Mouse (Mus musculus) heart, embryonic 14.5 days (tissue): ENCODE data around the gene Plpp3. TPM values are rescaled to one million over a fixed set of nuclear protein-coding genes. Genes with fewer than 3 reads are reported as not detected.

Source experiments
- ATAC-seq: fragments of 200-750 bp; cut with Nextera tagmentation; 2 replicates; pipeline ENCODE4 v1.8.0; 2017; ENCODE audit warnings: low read depth, moderate TSS enrichment; ENCODE audit not compliant: insufficient number of reproducible peaks, insufficient read depth, low FRiP score
- H3K27ac ChIP-seq, 2 experiments: fragments of 200-500 bp in 1 of 2; fragments of 300-500 bp in 1 of 2; sonication (generic) in 1 of 2; replicated peaks in 1 of 2; 2 replicates each; pipeline ENCODE4 v1.5.1; 2012 to 2014; ENCODE audit warnings: low read depth in 2 of 2, low read length in 2 of 2, control low read depth in 1 of 2, mild to moderate bottlenecking in 1 of 2, mixed read lengths in 1 of 2; ENCODE audit not compliant: control insufficient read depth in 1 of 2, insufficient read depth in 1 of 2
- H3K27me3 ChIP-seq: fragments of 300-500 bp; sonication (generic); 2 replicates; pipeline ENCODE4 v1.6.1; 2014; ENCODE audit warnings: mild to moderate bottlenecking, low read length, control low read depth; ENCODE audit not compliant: control insufficient read depth, insufficient read depth
- H3K36me3 ChIP-seq: fragments of 300-500 bp; sonication (generic); 2 replicates; pipeline ENCODE4 v1.6.1; 2014; ENCODE audit warnings: mild to moderate bottlenecking, control low read depth, low read length, mixed read lengths; ENCODE audit not compliant: control insufficient read depth, insufficient read depth
- H3K4me1 ChIP-seq, 2 experiments: fragments of 200-500 bp in 1 of 2; fragments of 300-500 bp in 1 of 2; sonication (generic) in 1 of 2; 2 replicates each; pipeline ENCODE4 v1.6.1; 2012 to 2014; ENCODE audit warnings: low read length in 2 of 2, control low read depth in 1 of 2, mixed read lengths in 1 of 2; ENCODE audit not compliant: control insufficient read depth in 2 of 2, insufficient read depth in 2 of 2
- H3K4me2 ChIP-seq: fragments of 300-500 bp; sonication (generic); 2 replicates; pipeline ENCODE4 v1.6.1; 2014; ENCODE audit warnings: mild to moderate bottlenecking, low read length
- H3K4me3 ChIP-seq, 2 experiments: fragments of 200-500 bp in 1 of 2; fragments of 300-500 bp in 1 of 2; sonication (generic) in 1 of 2; 2 replicates each; pipeline ENCODE4 v1.5.1; 2012 to 2014; ENCODE audit warnings: low read length in 2 of 2, mild to moderate bottlenecking in 2 of 2, control low read depth in 1 of 2, low read depth in 1 of 2, moderate library complexity in 1 of 2; ENCODE audit not compliant: control insufficient read depth in 1 of 2, insufficient read depth in 1 of 2
- H3K9ac ChIP-seq: fragments of 300-500 bp; sonication (generic); 2 replicates; pipeline ENCODE4 v1.6.1; 2014; ENCODE audit warnings: mild to moderate bottlenecking, low read length
- H3K9me3 ChIP-seq: fragments of 300-500 bp; sonication (generic); 2 replicates; pipeline ENCODE4 v1.6.1; 2016; ENCODE audit warnings: low read length, control low read depth; ENCODE audit not compliant: control insufficient read depth
- WGBS: fragments of 180-500 bp; shearing (Covaris S2); extraction: QIAGEN DNeasy Blood & Tissue Kit; methylation state at CpG from one replicate; pipeline ENCODE4 v1.1.7; 2014; 5-methylcytosine and 5-hydroxymethylcytosine counted together
- polyA plus RNA-seq: library from polyadenylated mRNA; unstranded; fragments of >200 nt; fragmentation: Nextera tagmentation; extraction: Ambion mirVana; gene quantifications from 2 replicates; pipeline ENCODE4 v1.2.1, GENCODE M21; 2014

The Plpp3 gene
- polyA plus RNA-seq, 1 experiment from 2014 or later, result 32.8 TPM

DNA sequence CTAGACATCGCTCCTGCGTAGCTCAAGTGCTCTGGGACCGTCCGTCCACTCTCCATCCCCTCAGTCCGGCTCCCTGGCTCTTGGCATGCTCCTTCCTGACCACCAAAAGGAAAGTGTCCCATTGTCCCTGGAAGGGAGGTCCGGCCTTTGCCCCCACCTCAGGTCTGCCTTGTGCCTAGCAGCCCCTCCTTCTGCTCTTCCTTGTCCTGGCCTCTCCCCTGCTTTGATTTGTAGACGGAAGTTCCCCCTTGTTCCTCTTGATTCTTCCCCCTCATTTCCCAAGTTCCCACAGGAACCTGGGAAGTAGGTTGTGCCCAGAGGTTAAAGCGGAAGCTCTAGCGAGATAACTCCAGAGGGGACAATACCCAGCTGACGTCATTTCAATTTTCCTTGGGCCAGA lies 61.1 kb downstream of the Plpp3 start:
- no peaks in the 10 kb centered on the region; a peak in 2 of 4 replicates for H3K4me1 ChIP-seq
- H3K4me3 ChIP-seq, result no peak overlapping the region
- ATAC-seq, result peak; percentile 54; the same call in 1 of the 2 replicates
- peaks cover 35% of the 10 kb centered on the region for H3K36me3 ChIP-seq
- 60% methylated on average over 10 of the region's 10 CpGs for WGBS
- H3K27me3 ChIP-seq, result no peaks in the 10 kb centered on the region
- peak overlapping the region; percentile 28 to 41; a peak in 1 of 4 replicates for H3K27ac ChIP-seq
- no peak overlapping the region for H3K9ac ChIP-seq
- H3K4me2 ChIP-seq, result no peak overlapping the region
- H3K9me3 ChIP-seq, result no peaks in the 10 kb centered on the region

- H3K9me3 ChIP-seq, result no peaks in the 10 kb centered on the region
- H3K4me3 ChIP-seq, result no peak overlapping the region
- no peak overlapping the region for H3K4me2 ChIP-seq
- H3K9ac ChIP-seq, result no peak overlapping the region
- H3K36me3 ChIP-seq, result peaks cover 35% of the 10 kb centered on the region
- no peaks in the 10 kb centered on the region for H3K27me3 ChIP-seq
- peaks cover 8% of the 10 kb centered on the region in 2 experiments for H3K4me1 ChIP-seq
- no peak overlapping the region for H3K27ac ChIP-seq
- no peak for ATAC-seq
- WGBS, result 91% methylated on average over 13 of the region's 13 CpGs
Observed at GRCm38 (mm10) chr4:105219316-105219715, 62.2 kb downstream of the Plpp3 start.

GRCm38 (mm10) chr4:105220849-105221248 lies 63.7 kb downstream of the Plpp3 start:
- WGBS, result 91% methylated on average over 3 of the region's 3 CpGs

DNA sequence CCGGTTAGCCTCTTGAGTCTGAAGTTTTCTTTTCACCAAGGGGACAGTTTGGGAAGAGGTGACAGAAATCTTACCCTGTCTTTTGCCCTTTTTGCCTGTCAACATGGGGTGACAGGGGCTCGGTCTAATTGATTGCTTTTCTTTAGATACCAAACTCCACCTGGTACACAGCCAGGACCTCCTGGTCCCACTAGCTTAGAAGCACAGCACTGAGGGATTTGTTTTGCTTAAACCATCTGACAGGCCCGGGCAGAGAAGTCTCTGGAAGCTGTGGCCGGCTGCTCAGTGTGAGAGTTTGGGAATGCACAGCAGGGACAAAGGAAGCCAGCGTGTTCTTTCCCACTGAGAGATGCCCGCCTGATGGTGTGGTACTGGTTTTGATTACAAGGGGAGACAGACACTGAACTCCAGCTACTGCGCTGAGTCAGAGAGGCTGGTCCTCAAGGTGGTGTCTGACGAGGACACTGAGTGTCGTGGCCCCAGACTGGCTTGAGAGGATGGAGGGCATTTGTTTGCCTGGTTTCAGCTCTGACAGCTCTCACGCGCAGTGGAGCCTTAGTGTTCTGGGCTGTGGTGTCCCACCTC lies 64.2 kb downstream of the Plpp3 start:
- H3K4me1 ChIP-seq, result peaks cover 9% of the 10 kb centered on the region in 2 experiments
- no peak overlapping the region for H3K4me3 ChIP-seq
- no peak overlapping the region for H3K4me2 ChIP-seq
- H3K27me3 ChIP-seq, result no peaks in the 10 kb centered on the region
- H3K9ac ChIP-seq, result no peak overlapping the region
- no peaks in the 10 kb centered on the region for H3K9me3 ChIP-seq
- ATAC-seq, result no peak
- H3K36me3 ChIP-seq, result peaks cover 28% of the 10 kb centered on the region
- 80% methylated on average over 11 of the region's 11 CpGs for whole genome bisulfite sequencing
- H3K27ac ChIP-seq, result no peak overlapping the region

More at GRCm38 (mm10) chr4:105220849-105221248, 63.7 kb downstream of the Plpp3 start:
- Histone ChIP-seq H3K9me3 (no peaks in the 10 kb centered on the region), H3K27ac (no peak overlapping the region), H3K27me3 (no peaks in the 10 kb centered on the region), H3K36me3 (peaks cover 28% of the 10 kb centered on the region), H3K4me3 (no peak overlapping the region), H3K9ac (no peak overlapping the region), H3K4me1 (peaks cover 9% of the 10 kb centered on the region in 2 experiments), H3K4me2 (no peak overlapping the region)
- ATAC-seq, result no peak

DNA sequence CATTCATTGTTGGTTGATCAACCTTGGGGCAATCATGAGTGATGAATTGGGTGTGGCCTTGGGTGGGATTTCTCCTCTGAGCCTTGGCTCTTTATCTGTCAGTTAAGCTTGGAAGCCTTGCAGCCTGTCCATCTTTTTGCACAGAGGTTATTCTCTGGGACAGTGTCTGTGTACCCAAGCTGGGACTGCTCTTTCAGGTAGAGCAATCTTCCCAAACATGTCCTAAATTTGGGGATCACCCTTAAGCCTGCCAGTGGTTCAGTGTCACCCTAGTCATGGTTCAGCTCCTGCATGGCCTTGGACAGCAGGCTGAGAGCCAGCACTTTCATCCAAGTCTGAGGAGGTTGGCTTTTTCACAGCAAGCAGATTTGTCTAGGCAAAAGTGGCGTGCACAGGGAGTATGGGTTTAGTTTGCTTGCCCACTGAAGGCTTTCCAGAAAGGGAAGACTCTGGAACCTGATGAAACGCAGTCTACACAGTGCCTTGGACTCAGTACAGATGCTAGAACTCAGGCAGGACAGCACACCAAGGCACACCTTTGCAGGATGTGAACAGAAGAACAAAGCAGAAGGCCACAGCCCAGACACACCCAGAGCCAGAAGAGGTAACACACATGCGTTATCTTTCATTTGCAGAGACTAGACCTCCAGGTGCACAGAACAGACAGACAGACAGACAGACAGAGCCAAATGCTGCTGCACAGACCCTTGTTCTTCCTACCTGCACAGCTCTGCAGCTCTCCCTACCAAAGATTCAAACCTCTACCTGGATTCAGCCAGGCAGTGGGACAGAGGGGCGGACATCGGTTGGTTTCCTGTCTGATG lies 66.2 kb downstream of the Plpp3 start:
- Histone ChIP-seq H3K27ac (peak overlapping the region in 1 of 2 experiments; percentile 12; a peak in 1 of 4 replicates), H3K4me1 (peaks cover 9% of the 10 kb centered on the region in 2 experiments), H3K36me3 (peaks cover 28% of the 10 kb centered on the region), H3K9ac (no peak overlapping the region), H3K4me3 (no peak overlapping the region), H3K4me2 (no peak overlapping the region), H3K9me3 (no peaks in the 10 kb centered on the region), H3K27me3 (no peaks in the 10 kb centered on the region)
- no peak for ATAC-seq
- 80% methylated on average over 5 of the region's 5 CpGs for WGBS

GRCm38 (mm10) chr4:105223925-105224300 lies 66.8 kb downstream of the Plpp3 start:
- Histone ChIP-seq H3K36me3 (peaks cover 32% of the 10 kb centered on the region), H3K27me3 (no peaks in the 10 kb centered on the region), H3K4me2 (no peak overlapping the region), H3K9ac (no peak overlapping the region), H3K27ac (no peak overlapping the region), H3K4me3 (no peak overlapping the region), H3K4me1 (peaks cover 9% of the 10 kb centered on the region in 2 experiments), H3K9me3 (no peaks in the 10 kb centered on the region)
- 0 out of 2 replicates have a peak, but pooled peaks have one; percentile 15 for ATAC-seq
- WGBS, result 12% methylated on average over 4 of the region's 4 CpGs

- H3K9ac ChIP-seq, result no peak overlapping the region
- no peak overlapping the region for H3K4me2 ChIP-seq
- no peak for ATAC-seq
- no peaks in the 10 kb centered on the region for H3K27me3 ChIP-seq
- H3K36me3 ChIP-seq, result peaks cover 21% of the 10 kb centered on the region; the same call in 1 of the 2 replicates
- H3K4me1 ChIP-seq, result peaks cover 9% of the 10 kb centered on the region in 2 experiments
- 53% methylated on average over 2 of the region's 2 CpGs for WGBS
- no peaks in the 10 kb centered on the region for H3K9me3 ChIP-seq
- no peak overlapping the region for H3K27ac ChIP-seq
- H3K4me3 ChIP-seq, result no peak overlapping the region
Observed at GRCm38 (mm10) chr4:105225512-105225911, 68.4 kb downstream of the Plpp3 start.
